Mouse (Mus musculus): Measurements from ENCODE around the gene Fyb2.
A peak's percentile ranks its signal among the peaks of the same experiment; 100 is the strongest.

Fyb2 gene

GRCm38 (mm10) chr4:104913291-104914129 lies at the start of gene Fyb2:
TSS of gene Fyb2 (plus strand) at chr4:104913456.
- DNase-seq (ENCODE audit: low spot score): no peak

GRCm38 (mm10) chr4:104864397-104864796 lies 48.9 kb upstream of the Fyb2 start:
- no peak for DNase-seq (ENCODE audit: low spot score)

GRCm38 (mm10) chr4:104869581-104869980 lies 43.7 kb upstream of the Fyb2 start:
- no peak for DNase-seq (ENCODE audit: low spot score)

GRCm38 (mm10) chr4:104870196-104870595 lies 43.1 kb upstream of the Fyb2 start:
- DNase-seq (ENCODE audit: low spot score): no peak

DNA sequence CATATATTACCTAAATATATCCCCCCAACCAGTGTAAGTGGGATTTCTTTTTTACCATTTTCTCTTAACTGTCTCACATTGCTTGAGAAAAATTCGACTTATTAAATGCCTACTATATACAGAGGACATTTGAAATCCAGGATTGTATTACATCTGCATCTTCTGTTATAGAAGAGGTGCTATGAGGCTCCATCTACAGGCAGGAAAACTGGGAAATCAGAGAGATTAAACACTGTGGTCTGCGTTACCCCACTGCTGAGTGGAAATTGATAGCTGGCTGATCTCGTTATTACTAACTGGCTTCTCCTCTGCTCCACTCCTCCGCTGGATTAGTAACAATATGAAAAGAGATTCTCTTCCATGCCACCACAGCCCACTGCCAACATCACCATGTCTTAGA lies 37.4 kb upstream of the Fyb2 start:
- no peak for DNase-seq (ENCODE audit: low spot score)

- no peak for DNase-seq (ENCODE audit: low spot score)
These were observed 36.9 kb upstream of the Fyb2 start, which contains the start of gene C8a for GRCm38 (mm10) chr4:104876323-104876722. TSS of gene C8a (minus strand) at chr4:104876398.

- DNase-seq (ENCODE audit: low spot score): no peak
These were observed 25.8 kb upstream of the Fyb2 start for GRCm38 (mm10) chr4:104887486-104887885.

GRCm38 (mm10) chr4:104888499-104889262 lies 24.6 kb upstream of the Fyb2 start:
- DNase-seq (ENCODE audit: low spot score): no peak

DNA sequence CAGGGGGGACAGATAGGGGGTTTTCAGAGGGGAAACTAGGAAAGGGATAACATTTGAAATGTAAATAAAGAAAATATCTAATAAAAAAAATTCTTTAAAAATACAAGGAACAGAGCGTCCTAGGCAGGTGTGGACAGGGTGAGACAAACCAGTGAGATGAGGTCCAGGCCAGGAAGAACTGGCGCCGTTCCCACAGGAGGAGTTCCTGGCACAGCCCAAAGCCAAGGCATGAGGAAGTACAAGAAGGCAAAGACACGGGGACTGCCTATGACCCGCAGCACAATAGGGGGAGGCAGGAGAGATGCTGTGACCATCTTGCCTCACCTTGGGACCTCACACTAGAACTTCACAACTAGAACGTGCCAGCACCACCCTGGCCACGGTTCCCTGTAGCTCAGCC lies 21.5 kb upstream of the Fyb2 start:
- DNase-seq (ENCODE audit: low spot score): no peak

DNA sequence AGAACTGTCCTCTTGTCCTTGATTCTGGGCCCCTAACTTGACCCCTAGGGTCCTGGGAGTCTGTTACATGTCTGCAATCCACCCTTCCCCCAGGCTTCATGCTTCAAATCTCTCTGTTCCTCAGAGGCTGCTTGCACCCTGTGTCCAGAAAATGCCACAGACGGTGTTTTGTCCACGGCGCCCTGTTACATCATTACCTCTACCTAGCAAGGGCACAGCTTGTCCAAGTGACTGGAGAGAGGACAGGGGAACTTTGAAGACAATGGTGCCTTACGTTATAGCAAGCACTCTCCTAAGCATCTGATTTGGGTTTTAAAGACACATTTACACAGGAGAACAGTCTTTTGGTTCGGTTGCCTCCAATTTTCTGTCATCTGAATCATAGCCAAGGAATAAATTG lies 19.7 kb upstream of the Fyb2 start:
- no peak for DNase-seq (ENCODE audit: low spot score)

GRCm38 (mm10) chr4:104894004-104894734 lies 19.1 kb upstream of the Fyb2 start:
- peak; percentile 46 for DNase-seq (ENCODE audit: low spot score)

DNA sequence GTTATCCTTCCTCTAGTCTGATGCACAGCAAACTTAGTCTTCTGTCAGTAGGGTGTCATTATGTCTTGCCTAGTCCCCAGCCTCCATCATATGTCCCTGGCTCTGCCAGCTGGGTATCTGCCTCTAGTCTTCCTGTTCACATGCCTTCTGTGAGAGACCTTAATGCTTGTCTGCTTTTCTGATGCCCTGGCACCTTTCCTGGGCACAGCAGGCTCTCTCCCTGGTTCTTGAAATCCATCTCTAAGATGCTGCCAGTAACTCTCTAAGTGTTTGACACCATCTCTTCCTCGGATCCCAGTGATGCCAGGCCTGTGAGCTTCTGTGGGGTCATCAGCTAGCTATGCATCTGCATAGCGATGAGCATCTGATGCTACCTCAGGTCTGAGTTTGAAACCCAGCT lies 10.4 kb upstream of the Fyb2 start:
- DNase-seq (ENCODE audit: low spot score): no peak

DNA sequence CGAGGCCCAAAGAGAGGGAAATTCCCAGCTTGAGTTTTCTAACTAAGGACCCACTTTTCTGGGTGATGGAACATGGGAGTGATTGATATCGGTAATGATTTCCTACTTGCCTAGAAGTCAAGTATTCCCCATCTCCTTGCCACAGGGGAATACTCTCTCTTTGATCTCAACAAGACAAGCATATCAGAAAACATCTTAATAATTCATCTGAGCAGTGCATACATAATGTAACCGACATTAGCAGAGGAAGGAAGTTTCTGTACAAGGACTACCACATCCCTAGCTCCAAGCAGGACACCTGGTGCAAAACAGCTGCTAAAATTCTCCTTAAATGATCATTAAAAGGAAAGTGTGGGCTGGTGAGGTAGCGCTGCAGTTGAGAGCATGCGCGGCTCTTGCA lies 8.2 kb upstream of the Fyb2 start:
- DNase-seq (ENCODE audit: low spot score): no peak

GRCm38 (mm10) chr4:104911685-104912084 lies 1.6 kb upstream of the Fyb2 start:
- peak; percentile 80 for DNase-seq (ENCODE audit: low spot score)

GRCm38 (mm10) chr4:104914711-104915247 lies 1.5 kb downstream of the Fyb2 start:
- peak; percentile 13 for DNase-seq (ENCODE audit: low spot score)

DNA sequence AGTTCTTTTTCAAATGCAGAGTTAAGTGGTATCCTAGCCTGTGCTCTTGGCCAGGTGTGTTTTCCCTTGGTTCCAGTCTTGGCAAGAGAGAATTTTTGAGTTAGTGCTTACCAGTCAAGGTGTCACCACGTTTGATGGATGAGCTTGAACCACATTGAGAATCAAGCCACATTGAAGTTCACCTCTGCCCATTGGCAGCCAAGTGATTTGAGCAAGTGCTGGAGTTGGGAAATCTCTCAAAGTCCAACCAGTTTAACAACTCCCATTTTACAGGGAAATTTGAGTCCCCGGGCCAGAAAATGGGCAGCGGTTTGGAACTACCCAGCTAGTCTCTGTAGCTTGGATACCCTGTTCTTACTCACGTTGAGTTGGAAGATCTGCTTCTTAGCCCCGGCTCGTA lies 4.8 kb downstream of the Fyb2 start:
- DNase-seq (ENCODE audit: low spot score): no peak

- no peak for DNase-seq (ENCODE audit: low spot score)
These were observed 12.1 kb downstream of the Fyb2 start for GRCm38 (mm10) chr4:104925383-104925782.

GRCm38 (mm10) chr4:104929165-104929564 lies 15.9 kb downstream of the Fyb2 start:
- DNase-seq (ENCODE audit: low spot score): no peak

- DNase-seq (ENCODE audit: low spot score): no peak
These were observed 20.4 kb downstream of the Fyb2 start for GRCm38 (mm10) chr4:104933620-104934019.

DNA sequence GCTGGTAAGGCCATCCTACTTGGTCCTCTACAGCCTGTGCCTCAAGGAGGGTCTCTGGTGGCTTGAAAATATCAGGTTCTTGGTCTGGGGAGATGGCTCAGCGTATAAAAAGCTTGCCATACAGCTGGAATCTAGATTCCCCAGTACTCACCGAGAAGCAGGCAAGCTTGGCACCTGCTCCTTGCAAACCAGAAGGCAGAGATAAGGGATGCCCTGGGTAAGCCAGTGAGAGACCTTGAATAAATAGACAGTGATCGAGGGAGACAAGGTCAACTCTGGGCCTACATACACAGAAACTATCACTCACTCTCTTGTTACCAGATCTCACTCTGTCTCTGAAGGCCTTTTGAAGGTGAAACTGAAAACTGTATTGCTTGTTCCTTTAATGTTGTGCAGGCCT lies 21.7 kb downstream of the Fyb2 start:
- no peak for DNase-seq (ENCODE audit: low spot score)

GRCm38 (mm10) chr4:104935436-104935835 lies 22.2 kb downstream of the Fyb2 start:
- DNase-seq (ENCODE audit: low spot score): no peak

- DNase-seq (ENCODE audit: low spot score): no peak
These were observed 22.8 kb downstream of the Fyb2 start for GRCm38 (mm10) chr4:104936011-104936410.
